Mouse (Mus musculus) intestine, embryonic 16.5 days (tissue): ENCODE results near the gene Bmp8b. TPM values are rescaled to one million over a fixed set of nuclear protein-coding genes. Genes with fewer than 3 reads are reported as not detected.

Source experiments
- ATAC-seq: fragments of 200-750 bp; cut with Nextera tagmentation; 2 replicates; pipeline ENCODE4 v1.8.0; 2017; ENCODE audit warnings: moderate TSS enrichment, moderate library complexity
- H3K27ac ChIP-seq: fragments of 300-500 bp; sonication (generic); 2 replicates; pipeline ENCODE4 v1.5.1; 2014; ENCODE audit warnings: mild to moderate bottlenecking, low read length
- H3K27me3 ChIP-seq: fragments of 300-500 bp; sonication (generic); replicated peaks from 2 replicates; pipeline ENCODE4 v1.6.1; 2014; ENCODE audit warnings: low read length, control low read depth, mixed read lengths; ENCODE audit not compliant: control insufficient read depth, insufficient read depth
- H3K36me3 ChIP-seq: fragments of 300-500 bp; sonication (generic); 2 replicates; pipeline ENCODE4 v1.6.1; 2014; ENCODE audit warnings: low read length, control low read depth; ENCODE audit not compliant: control insufficient read depth, insufficient read depth
- H3K4me1 ChIP-seq: fragments of 300-500 bp; sonication (generic); 2 replicates; pipeline ENCODE4 v1.6.1; 2014; ENCODE audit warnings: low read length, control low read depth, mixed read lengths; ENCODE audit not compliant: control insufficient read depth, insufficient read depth
- H3K4me2 ChIP-seq: fragments of 300-500 bp; sonication (generic); 2 replicates; pipeline ENCODE4 v1.6.1; 2014; ENCODE audit warnings: low read depth, low read length, control low read depth
- H3K4me3 ChIP-seq: fragments of 300-500 bp; sonication (generic); 2 replicates; pipeline ENCODE4 v1.5.1; 2014; ENCODE audit warnings: mild to moderate bottlenecking, low read length
- H3K9ac ChIP-seq: fragments of 300-500 bp; sonication (generic); 2 replicates; pipeline ENCODE4 v1.6.1; 2014; ENCODE audit warnings: low read depth, low read length
- H3K9me3 ChIP-seq: fragments of 300-500 bp; sonication (generic); 2 replicates; pipeline ENCODE4 v1.6.1; 2016; ENCODE audit warnings: low read length, control low read depth; ENCODE audit not compliant: control insufficient read depth
- WGBS: fragments of 180-500 bp; shearing (Covaris S2); extraction: QIAGEN DNeasy Blood & Tissue Kit; methylation state at CpG from one replicate; pipeline ENCODE4 v1.1.7; 2014; 5-methylcytosine and 5-hydroxymethylcytosine counted together
- polyA plus RNA-seq: library from polyadenylated mRNA; unstranded; fragments of >200 nt; fragmentation: Nextera tagmentation; extraction: Ambion mirVana; gene quantifications from 2 replicates; pipeline ENCODE4 v1.2.1, GENCODE M21; 2015

Bmp8b gene
- polyA plus RNA-seq, 1 experiment from 2014 or later = 0.29 TPM

DNA sequence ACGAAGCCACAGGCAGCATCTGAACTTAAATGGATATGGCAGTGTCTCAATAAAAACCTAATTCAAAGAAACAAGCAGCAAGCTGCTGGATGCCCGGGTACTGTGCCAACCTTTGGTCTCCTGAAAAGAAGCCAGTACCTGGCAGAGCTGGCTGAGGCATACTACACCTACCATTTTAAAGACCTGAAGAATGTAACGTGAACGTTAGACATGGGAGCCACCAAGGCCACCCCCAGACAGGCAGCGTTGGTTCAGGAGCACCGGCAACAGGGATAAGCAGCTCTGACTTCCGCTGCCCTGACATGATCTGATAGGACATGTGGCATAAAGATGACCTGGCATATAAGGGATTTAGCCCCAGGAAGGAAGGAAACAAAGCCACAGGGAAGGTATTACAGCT, 21.7 kb downstream of the Bmp8b start:
- no peak overlapping the region for H3K4me3 ChIP-seq
- WGBS = 95% methylated on average over 7 of the region's 7 CpGs
- H3K4me1 ChIP-seq = no peaks in the 10 kb centered on the region
- H3K36me3 ChIP-seq = peaks cover 9% of the 10 kb centered on the region; the same call in 1 of the 2 replicates
- H3K9ac ChIP-seq = no peak overlapping the region
- H3K27me3 ChIP-seq = no peaks in the 10 kb centered on the region
- H3K27ac ChIP-seq = no peak overlapping the region
- H3K9me3 ChIP-seq = no peaks in the 10 kb centered on the region
- no peak for ATAC-seq
- no peak overlapping the region for H3K4me2 ChIP-seq

DNA sequence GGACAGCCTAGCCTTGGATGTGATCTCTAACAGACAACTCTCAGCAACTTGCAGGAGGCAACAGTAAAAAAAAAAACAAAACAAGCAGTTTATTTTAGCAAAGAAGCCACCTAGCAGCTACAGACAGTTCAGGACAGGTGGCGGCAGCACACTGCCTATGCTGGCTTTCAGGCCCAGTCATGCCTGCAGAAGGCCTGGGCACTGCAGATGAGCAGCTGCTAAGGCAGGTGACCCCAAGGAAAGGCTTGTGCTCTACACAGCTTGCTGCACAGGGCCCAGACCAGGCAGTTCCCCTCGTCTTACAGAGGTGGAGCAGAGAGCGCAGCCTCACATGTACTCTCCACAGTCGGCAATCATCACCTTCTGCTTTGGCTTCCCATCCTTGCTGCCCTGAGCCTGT, 22.1 kb downstream of the Bmp8b start:
- H3K27ac ChIP-seq = no peak overlapping the region
- ATAC-seq = no peak
- no peak overlapping the region for H3K4me3 ChIP-seq
- H3K27me3 ChIP-seq = no peaks in the 10 kb centered on the region
- H3K9me3 ChIP-seq = no peaks in the 10 kb centered on the region
- H3K36me3 ChIP-seq = peaks cover 14% of the 10 kb centered on the region; the same call in 1 of the 2 replicates
- 90% methylated on average over 4 of the region's 4 CpGs for WGBS
- no peak overlapping the region for H3K4me2 ChIP-seq
- no peak overlapping the region for H3K9ac ChIP-seq
- H3K4me1 ChIP-seq = no peaks in the 10 kb centered on the region

DNA sequence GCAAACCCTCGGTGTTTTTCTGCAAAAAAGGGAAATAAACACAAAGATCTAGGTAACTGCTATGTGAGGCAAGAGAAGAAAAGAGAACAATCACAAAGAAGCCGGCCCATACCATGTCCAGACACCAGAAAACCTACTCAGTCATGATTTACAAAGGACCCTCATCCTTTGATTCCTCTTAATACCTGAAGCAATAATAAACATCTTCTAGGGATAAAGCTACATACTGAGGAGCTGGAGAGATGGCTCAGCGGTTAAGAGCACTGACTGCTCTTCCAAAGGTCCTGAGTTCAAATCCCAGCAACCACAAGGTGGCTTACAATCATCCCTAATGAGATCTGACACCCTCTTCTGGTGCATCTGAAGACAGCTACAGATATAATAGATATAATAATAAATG, 32.6 kb downstream of the Bmp8b start:
- H3K4me2 ChIP-seq = no peak overlapping the region
- H3K9me3 ChIP-seq = no peaks in the 10 kb centered on the region
- ATAC-seq = no peak
- no peaks in the 10 kb centered on the region for H3K27me3 ChIP-seq
- H3K36me3 ChIP-seq = peaks cover 11% of the 10 kb centered on the region; the same call in 1 of the 2 replicates
- H3K9ac ChIP-seq = no peak overlapping the region
- no peak overlapping the region for H3K27ac ChIP-seq
- no peak overlapping the region for H3K4me3 ChIP-seq
- 84% methylated on average over 3 of the region's 3 CpGs for WGBS
- H3K4me1 ChIP-seq = peaks cover 10% of the 10 kb centered on the region

DNA sequence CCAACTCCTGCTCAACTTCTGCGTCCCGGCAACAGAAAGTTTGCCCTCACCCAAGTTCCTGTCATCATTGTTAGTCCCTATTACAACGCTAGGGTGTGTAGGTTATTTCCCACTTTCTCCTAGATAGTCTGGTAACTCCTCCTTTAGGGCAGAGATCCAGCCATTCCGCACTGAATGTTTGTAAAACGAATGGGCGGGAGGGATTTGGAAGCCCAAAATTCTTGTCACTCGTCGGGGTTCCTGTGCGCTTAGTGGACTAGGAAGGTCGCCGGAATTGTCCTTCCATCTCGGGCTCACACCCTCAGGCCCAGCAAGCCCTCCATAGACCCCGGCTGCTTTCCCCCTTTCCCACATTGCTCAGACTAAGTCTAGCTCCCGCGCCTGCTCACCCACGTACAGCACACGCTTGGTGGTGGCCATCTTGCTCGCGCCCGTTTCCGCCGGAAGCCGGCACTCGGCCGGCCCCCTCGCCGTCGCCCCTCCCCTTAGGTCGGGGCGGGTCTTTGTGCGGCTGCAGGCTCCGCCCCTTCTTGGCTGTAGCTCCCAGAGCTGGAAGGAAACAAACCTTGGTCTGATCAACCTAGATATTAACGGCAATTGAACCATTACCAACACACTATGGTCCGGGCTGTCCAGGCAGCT, 34.7 kb downstream of the Bmp8b start, which contains the start of gene Ppie:
Ppie (minus strand) TSS at position 439 of the 642 bp plus-strand sequence.
- H3K36me3 ChIP-seq = no peaks in the 10 kb centered on the region
- peak within 1 kb of the TSS; percentile 73 for H3K4me3 ChIP-seq
- peak within 1 kb of the TSS; percentile 87 for H3K27ac ChIP-seq
- no peaks in the 10 kb centered on the region for H3K9me3 ChIP-seq
- ATAC-seq = peak; percentile 99
- peak within 1 kb of the TSS; percentile 75 for H3K9ac ChIP-seq
- WGBS = under 1% methylated on average over 34 of the region's 34 CpGs
- peaks cover 10% of the 10 kb centered on the region for H3K4me1 ChIP-seq
- peak within 1 kb of the TSS; percentile 77 for H3K4me2 ChIP-seq
- H3K27me3 ChIP-seq = no peaks in the 10 kb centered on the region

DNA sequence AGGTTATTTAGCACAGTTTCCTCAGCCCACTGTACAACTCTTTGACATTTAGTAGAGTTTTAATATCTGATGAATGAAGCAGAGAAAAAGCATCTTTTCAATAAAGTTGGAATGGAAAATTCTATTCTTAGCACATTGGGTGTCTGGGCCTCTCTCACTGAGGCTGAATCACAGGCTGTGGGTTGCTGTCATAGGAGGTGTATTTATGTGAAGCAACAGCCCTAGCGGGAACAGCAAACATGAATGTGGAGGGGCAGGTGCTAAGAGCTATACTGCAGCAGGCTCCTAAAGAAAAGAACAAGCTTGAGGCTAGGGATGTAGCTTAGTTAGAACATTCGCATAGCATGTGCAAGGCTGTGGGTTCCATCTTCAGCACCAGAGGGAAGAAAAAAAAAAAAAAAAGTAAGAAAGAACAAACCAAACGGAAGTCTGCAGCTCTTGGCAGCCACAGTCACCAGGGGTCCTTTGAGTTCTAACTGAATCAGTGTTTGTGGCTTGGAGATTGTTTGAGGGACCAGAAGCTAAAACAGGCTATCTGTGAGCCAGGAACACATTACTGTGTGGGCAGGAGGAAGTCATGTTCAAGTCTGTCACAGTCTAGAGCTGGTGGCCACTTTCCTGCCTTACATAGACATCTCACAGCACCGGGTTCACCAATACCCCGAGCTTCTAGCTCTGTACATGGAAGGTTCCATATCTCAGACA, 42.6 kb downstream of the Bmp8b start:
- Histone ChIP-seq H3K4me2 (no peak overlapping the region), H3K9ac (no peak overlapping the region), H3K27me3 (no peaks in the 10 kb centered on the region), H3K9me3 (no peaks in the 10 kb centered on the region), H3K36me3 (no peaks in the 10 kb centered on the region), H3K4me1 (no peaks in the 10 kb centered on the region), H3K4me3 (no peak overlapping the region), H3K27ac (no peak overlapping the region)
- 78% methylated on average over 5 of the region's 5 CpGs for WGBS
- no peak for ATAC-seq

DNA sequence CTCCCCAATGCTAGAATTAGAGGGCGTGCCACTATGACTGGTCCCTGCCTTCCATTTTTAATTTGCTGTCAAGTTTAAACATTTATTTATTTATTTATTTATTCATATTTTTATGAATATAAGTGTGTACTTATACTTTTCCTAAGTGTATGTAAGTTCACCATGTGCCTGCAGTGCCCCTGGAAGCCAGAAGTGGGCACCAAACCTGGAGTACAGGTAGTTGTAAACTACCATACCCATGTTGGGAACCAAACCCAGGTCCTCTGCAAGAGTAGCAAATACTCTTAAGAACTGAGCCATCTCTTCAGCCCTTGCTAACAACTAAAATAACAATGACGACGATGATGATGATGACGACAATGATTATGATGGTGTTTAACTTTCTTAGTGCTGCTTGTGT, 47.0 kb downstream of the Bmp8b start:
- no peak overlapping the region for H3K4me2 ChIP-seq
- WGBS = 85% methylated on average over 4 of the region's 4 CpGs
- H3K27me3 ChIP-seq = no peaks in the 10 kb centered on the region
- H3K4me1 ChIP-seq = no peaks in the 10 kb centered on the region
- no peak for ATAC-seq
- H3K4me3 ChIP-seq = no peak overlapping the region
- no peak overlapping the region for H3K9ac ChIP-seq
- no peaks in the 10 kb centered on the region for H3K9me3 ChIP-seq
- H3K36me3 ChIP-seq = no peaks in the 10 kb centered on the region
- no peak overlapping the region for H3K27ac ChIP-seq

DNA sequence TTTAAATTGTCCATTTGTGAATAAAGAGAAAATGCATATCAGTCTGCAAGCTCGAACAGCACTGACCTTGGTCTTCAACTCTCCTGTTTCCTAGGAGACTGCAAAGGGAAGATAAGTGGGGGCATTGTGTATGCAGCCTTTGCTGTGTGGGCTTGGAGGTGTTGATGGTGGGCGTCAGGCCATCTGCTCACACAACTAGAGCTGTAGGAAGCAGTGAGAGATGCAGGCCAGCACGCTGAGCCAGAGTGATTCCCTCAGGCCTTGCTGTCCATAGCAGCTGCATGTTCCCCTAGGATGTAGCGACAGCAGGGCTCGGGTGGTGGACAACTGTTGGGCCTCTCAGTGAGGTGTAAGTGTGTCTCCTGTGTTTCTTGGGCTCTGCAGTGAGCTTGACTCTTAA, 48.0 kb downstream of the Bmp8b start:
- Histone ChIP-seq H3K27ac (no peak overlapping the region), H3K4me2 (no peak overlapping the region), H3K4me3 (no peak overlapping the region), H3K9me3 (no peaks in the 10 kb centered on the region), H3K4me1 (no peaks in the 10 kb centered on the region), H3K27me3 (no peaks in the 10 kb centered on the region), H3K36me3 (no peaks in the 10 kb centered on the region), H3K9ac (no peak overlapping the region)
- no peak for ATAC-seq
- 57% methylated on average over 5 of the region's 5 CpGs for WGBS

DNA sequence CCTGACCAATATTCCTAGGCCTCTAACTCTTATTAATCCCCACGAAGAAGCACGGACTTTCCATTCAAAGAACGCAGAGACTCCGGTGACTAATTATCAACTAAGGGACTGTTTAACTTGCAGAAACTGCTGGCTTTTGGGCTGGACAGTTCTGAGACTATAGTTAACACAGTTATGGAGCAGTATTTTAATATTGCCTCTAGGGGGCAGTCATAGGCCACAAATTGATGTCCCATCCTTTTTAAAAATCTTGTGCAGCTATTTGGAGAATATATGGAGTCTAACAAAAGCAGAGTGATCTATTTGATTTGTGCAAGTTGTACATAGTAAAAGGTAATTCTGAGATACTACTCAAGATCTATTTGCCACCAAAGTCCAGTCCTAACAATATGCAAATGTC, 50.0 kb downstream of the Bmp8b start:
- H3K9ac ChIP-seq = no peak overlapping the region
- H3K27ac ChIP-seq = no peak overlapping the region
- 22% methylated on average over 4 of the region's 4 CpGs for WGBS
- H3K4me1 ChIP-seq = no peaks in the 10 kb centered on the region
- no peaks in the 10 kb centered on the region for H3K27me3 ChIP-seq
- peak; percentile 77 for ATAC-seq
- H3K9me3 ChIP-seq = no peaks in the 10 kb centered on the region
- H3K36me3 ChIP-seq = no peaks in the 10 kb centered on the region
- H3K4me3 ChIP-seq = no peak overlapping the region
- H3K4me2 ChIP-seq = no peak overlapping the region

DNA sequence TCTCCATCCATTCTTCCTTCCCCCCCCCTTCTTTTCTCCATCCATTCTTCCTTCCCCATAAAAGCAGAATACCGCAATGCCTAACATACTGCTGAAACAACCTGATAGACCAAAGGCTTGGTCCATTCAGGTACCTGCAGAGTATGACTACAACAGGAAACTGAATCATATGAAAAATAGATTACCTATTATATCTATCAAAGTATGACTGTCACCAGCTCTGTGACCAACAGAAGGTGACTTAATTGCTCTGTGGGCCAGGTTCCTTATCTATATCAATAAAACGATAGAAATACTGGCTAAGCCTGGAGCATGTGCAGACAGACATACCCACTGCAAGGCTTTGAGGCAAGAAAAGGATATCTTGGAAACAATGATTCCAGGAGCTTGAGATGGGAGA, 50.5 kb downstream of the Bmp8b start:
- no peaks in the 10 kb centered on the region for H3K9me3 ChIP-seq
- 0 out of 2 replicates have a peak overlapping the region, but pooled peaks have one; percentile 19 for H3K27ac ChIP-seq
- H3K9ac ChIP-seq = no peak overlapping the region
- no peaks in the 10 kb centered on the region for H3K36me3 ChIP-seq
- no peaks in the 10 kb centered on the region for H3K27me3 ChIP-seq
- H3K4me1 ChIP-seq = no peaks in the 10 kb centered on the region
- peak; percentile 96 for ATAC-seq
- H3K4me2 ChIP-seq = no peak overlapping the region
- no peak overlapping the region for H3K4me3 ChIP-seq
- 41% methylated on average over 2 of the region's 2 CpGs for WGBS
